Mouse (Mus musculus) frontal cortex, postnatal 14 days (tissue): ENCODE measurements at regions not wholly inside any gene's neighbourhood (a gene's known extent, or its start where the extent isn't known, plus 50 kb on each side); places are given as distances from the start of the nearest gene placed in this dataset.
A peak's percentile ranks its signal among the peaks of the same experiment; 100 is the strongest.

Source experiments
- DNase-seq, 2 experiments: peaks; one replicate each; pipeline ENCODE4 v3.0.0; 2022; ENCODE audit warnings: low spot score in 2 of 2

GRCm38 (mm10) chr2:166354391-166354790 is 198.9 kb upstream of the Sulf2 start:
- no peak for DNase-seq

DNA sequence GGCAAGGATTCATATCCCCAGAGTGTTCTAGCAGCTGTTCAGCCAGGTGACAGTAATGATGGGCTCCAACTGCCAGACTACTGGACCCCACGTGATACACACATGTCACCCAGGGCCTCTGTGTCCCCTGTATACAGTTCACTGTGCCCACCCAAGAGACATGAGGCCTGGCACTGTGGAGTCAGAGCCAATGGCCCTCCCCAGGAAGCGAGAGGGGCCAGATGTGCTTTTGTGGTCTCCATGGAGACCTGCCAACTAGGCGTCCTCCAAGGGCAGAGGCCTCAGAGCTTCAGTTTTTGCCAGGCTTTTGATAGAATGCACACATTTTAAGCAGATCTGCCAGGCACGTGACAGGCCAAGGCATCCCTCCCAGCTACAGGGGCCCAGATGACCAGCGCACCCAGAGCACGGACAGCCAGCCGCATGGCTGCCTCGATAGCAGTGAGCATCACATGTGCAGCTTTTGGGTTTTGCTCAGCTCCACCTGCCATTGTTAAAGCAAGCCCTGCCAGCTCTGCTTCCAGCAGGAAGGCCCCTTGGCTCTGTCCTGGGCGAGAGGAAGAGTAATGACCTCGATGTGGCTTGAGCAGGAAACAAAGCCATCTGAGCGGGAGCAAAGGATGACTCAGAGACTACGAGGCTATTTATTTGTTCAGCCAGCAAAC is 198.1 kb upstream of the Sulf2 start:
- DNase-seq: no peak

DNA sequence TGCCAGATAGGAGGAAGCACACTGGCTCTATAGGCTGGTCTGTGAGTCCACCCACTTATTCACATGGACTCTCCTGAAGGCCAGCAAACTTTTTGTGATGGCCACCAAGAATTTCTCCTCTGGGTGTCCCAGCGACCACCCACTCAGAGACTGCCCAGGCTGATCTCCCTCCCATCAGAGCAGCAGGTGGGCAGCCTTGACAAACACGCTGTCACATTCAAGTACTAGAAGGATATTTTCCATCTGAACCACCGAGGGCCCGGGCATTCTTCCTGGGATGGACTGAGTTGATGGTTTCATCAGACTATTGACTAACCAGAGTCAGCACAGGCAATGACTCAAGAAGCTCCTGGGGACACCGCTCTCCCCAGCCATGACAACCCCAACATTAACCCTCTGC is 196.5 kb upstream of the Sulf2 start:
- no peak for DNase-seq

- DNase-seq: no peak
Observed at GRCm38 (mm10) chr2:166351581-166351980, 196.1 kb upstream of the Sulf2 start.

- DNase-seq: no peak
Observed at GRCm38 (mm10) chr2:166348654-166349053, 193.2 kb upstream of the Sulf2 start.

DNA sequence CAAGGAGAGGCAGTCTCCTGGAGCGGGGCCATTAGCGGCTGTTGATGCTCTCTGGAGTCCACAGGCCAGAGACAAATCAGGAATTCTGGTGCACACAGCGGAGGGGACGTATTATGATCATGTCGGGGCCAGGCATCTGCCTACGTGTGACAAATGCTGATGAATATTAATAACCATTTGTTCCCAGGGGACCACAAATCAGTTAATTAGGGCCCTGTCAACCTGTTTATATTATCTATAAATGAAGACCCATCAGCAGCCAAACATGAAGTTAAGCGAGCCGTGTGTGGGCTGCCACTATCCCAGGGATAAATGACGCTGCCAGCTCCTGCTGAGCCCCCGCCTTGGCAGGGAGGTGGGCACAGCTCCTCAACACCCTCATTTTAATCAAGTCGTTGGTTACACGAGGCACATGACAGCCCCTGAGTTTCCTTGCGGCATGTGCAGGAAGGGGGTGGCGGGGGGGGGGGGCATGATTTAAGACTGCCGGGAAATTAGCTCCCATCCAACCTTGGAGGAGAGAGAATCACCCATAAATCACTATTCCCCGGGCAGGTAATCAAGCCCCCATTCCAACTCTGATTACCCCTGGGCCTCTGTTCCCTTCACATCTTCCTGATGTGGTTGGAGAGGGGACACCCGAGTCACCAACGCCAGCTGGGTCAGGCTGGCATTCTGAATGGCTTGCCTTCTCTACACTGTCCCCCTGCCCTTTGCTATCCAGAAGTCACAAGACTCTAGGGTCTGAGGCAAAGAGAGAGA is 191.1 kb upstream of the Sulf2 start:
- DNase-seq: peak; percentile 26 to 37

DNA sequence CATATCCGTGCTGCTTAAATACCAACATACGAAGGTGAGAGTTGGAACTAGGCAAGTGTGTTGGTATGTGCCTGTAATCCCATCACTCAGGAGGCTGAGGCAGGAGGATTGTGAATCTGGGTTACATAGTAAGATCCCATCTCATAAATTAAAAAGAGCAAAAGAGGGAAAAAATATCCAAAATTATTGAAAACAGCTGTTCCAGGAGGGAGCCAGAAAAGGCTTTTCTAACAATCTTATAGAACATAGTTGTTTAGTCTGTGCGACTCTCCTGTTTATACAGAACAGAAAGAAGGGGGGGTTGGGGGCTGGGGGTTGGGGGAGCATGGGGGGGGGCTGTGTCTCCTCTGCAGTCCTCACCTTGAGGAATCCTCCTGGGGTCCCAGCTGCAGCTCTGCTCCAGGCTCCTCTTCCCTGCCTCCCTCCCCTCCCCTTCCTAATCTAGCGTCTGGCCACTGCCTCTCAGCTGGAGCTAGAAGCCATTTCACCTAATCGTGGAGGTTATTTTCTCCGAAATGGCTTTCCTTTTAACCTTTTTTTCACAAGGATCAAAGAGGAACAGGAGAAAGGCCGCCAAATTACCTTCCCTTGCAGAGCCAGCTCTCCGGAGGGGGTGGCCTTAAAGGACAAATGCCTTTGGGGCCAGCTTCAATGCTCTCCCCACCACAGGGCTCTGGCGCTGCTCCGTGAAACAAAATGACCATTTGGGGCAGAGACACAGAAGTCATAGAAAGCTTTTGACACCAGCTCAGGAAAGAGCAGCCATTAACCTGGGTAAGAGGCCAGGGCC is 188.3 kb upstream of the Sulf2 start:
- DNase-seq: no peak

DNA sequence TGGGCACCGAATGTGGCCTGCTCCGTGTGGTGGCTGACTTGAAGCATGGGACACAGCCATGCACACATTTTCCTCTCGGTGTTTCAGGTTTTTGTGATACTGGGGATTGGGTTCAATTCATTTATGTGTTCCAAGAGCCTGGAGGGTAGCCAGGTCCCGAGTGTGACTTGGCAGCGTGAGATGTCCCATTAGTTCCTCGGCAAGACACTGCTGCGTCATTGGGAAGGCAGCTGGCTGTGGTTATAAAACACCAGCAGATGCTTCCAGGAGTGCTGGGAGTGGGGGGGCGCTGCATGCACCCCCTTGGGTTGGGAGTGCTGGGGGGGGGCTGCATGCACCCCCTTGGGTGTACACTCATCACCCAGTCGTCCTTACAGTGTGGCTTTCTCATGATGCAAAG is 186.9 kb upstream of the Sulf2 start:
- peak; percentile 38 to 49 for DNase-seq

DNA sequence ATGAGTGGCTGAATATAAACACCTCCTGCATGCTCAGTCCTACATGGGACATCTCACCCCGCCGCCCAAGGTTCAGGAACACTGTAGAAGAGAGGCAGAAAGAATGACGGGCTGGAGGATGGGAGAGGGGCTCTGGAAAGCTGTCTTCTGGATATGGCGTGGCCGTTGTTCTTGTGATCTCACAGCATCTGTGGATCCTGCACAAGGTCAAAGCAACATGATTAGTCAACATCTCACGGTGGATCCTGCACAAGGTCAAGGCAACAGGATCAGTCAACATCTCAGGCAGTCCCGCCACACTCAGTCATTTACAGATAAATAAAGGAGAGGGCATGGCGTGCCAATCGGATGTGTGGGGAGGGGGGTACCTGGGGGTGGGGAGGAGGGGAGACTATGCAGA is 184.7 kb upstream of the Sulf2 start:
- no peak for DNase-seq

DNA sequence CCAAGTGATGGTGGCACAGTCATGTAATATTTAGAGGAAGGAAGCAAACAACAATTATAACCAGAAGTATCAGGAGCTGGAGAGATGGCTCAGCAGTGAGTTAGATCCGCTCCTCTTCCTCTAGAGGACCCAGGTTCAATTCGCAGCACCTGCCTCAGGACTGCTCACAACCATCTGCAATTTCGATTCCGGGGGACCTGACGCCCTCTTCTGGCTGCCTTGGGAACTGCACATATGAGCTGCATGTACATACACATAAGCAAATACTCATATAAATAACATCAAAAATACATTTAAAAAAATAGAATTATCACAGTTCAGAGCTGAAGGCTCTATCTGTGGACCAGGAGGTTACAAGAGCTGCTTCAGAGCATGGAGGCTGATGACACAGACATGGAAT is 184.0 kb upstream of the Sulf2 start:
- no peak for DNase-seq

DNA sequence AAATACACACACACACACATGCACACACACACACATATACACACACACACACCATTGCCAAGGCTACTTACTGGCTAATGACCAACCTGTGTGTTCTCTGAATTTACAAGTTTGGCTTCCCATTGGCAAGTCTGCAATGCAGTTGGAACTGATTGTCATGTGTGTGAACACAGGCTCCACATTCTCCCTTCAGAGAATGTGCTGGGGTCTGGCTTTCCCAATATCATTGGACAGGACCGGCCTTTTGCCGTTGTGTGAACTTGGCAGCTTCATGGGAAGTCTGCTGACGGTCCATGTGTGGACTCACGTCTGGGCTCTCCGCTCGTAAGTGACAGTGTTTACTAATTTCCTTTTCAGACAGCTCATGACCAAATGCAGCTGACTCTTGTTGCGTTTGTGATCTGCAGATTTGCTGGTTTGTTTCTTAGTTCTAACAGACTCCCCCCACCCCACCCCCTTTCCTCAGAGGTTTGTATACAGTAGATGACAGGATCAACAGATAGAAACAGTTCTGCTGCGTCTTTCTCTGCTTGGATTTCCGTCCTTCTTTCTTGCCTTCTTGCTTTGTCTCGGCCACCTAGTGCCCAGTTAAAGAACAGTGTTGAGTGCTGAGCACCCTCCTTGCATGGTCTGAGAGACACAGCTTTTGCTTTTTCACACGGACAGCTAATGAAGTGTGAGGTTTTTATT is 183.1 kb upstream of the Sulf2 start:
- DNase-seq: no peak

- no peak for DNase-seq
Observed at GRCm38 (mm10) chr2:166337666-166338065, 182.2 kb upstream of the Sulf2 start.

- no peak for DNase-seq
Observed at GRCm38 (mm10) chr2:166335702-166336101, 180.2 kb upstream of the Sulf2 start.

DNA sequence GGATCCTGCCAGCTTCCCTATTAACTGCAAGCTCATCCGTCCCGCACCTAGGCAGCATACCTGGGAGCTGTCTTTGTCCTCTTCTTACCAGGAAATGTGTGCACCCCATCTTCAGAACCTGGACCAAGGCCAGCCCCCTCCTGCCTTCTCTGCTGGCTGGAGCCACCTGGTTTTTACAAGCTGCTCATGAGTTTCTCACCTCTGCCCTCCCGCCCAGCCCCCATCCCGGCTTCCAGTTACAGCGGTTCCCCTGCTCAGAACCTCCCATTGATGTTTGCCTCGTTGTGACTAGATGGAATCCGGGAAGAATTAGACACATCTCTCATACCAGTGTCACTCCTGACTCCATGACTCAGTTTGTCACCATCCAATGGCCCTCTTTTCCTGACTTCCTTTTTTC is 179.1 kb upstream of the Sulf2 start:
- DNase-seq: no peak

DNA sequence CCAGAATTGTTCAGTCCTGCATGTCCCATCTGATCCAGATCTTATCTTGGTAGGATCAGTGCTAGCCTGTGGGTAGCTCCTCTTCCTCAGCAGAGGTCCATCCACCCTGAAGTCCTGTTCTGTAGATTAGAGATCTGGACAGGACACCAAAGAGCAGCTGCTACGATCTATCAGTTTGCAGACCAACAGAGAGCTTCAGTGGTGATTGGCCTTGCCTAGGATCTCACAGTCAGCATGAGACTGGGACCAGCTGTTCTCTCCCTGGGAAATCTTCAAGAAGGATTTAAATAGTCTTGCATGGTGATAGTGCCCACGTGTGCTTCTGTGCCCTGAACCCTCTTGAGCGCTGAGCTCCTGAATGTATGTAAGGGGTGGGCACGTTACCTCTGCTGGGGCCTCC is 178.4 kb upstream of the Sulf2 start:
- no peak for DNase-seq

GRCm38 (mm10) chr2:166332748-166333417 is 177.4 kb upstream of the Sulf2 start:
- no peak for DNase-seq

GRCm38 (mm10) chr2:166331192-166331591 is 175.7 kb upstream of the Sulf2 start:
- DNase-seq: no peak

DNA sequence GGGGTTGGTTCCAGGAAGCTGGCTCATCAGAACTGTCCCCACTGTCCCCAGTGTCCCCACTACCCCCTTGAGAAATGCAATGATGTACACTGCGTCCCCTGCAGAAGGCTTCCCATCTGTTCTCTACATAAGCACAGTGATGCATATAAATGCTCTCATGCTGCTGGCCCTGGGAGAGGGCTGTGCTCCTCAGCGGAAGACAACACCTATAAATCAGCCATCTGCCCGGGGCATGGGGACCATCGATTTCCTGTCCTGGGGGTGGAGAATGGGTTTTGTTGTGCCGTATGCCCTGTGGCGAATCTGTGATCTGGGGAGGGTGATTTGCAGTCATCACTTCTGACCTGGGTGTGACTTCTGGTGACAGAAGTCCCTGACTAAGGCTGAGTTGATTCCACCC is 174.9 kb upstream of the Sulf2 start:
- DNase-seq: no peak

- DNase-seq: no peak
Observed at GRCm38 (mm10) chr2:166329556-166330340, 174.3 kb upstream of the Sulf2 start.

- no peak for DNase-seq
Observed at GRCm38 (mm10) chr2:166326932-166327331, 171.5 kb upstream of the Sulf2 start.

- no peak for DNase-seq
Observed at GRCm38 (mm10) chr2:166324954-166325353, 169.5 kb upstream of the Sulf2 start.
